Mouse (Mus musculus) brain, embryonic 14.5 days (tissue): ENCODE measurements around the gene Tmem115.

Experiments used
- CTCF ChIP-seq: fragments of 200-500 bp; IDR thresholded peaks from 2 replicates; pipeline ENCODE4 v1.5.1; 2012; ENCODE audit warnings: inconsistent platforms, mild to moderate bottlenecking, moderate library complexity, borderline replicate concordance; ENCODE audit not compliant: insufficient read depth, insufficient read length; ENCODE audit errors: extremely low read depth
- POLR2A ChIP-seq: fragments of 200-500 bp; IDR thresholded peaks from 2 replicates; pipeline ENCODE4 v1.6.1; 2012; ENCODE audit warnings: mild to moderate bottlenecking, inconsistent platforms, borderline replicate concordance; ENCODE audit not compliant: poor library complexity, insufficient read depth, insufficient read length, severe bottlenecking; ENCODE audit errors: extremely low read depth

- TF ChIP-seq POLR2A: no peak
- no peak for TF ChIP-seq CTCF
Measured at GRCm38 (mm10) chr9:107553541-107554318, 20.0 kb downstream of the Tmem115 start.
